Mouse (Mus musculus) neutrophil, adult 5-6 weeks (primary cell): ENCODE data around the gene Hnrnph1. TPM values are rescaled to one million over a fixed set of nuclear protein-coding genes. Genes with fewer than 3 reads are reported as not detected.

Source experiments
- total RNA-seq: library from RNA; stranded (forward); fragments of 200-1000 nt; gene quantifications from 2 replicates; pipeline ENCODE4 v1.2.3, GENCODE M21; 2017

Gene Hnrnph1
- total RNA-seq, 1 experiment from 2014 or later: 1,146 TPM

Other genes with a start within 250 kb of the Hnrnph1 start
- 74.3 and 98.6 TPM in 2 replicates for gene Tbc1d9b, start 245.6 kb upstream of the Hnrnph1 start, total RNA-seq
- 2.2 and 2.9 TPM in 2 replicates for gene Mrnip, start 202.5 kb upstream of the Hnrnph1 start, total RNA-seq
- gene Sqstm1, start 166.2 kb upstream of the Hnrnph1 start, total RNA-seq: 438 and 455 TPM in 2 replicates
- 4.4 and 5.5 TPM in 2 replicates for gene Mgat4b, start 166.1 kb upstream of the Hnrnph1 start, total RNA-seq
- gene Ltc4s, start 138.4 kb upstream of the Hnrnph1 start, total RNA-seq: 2.1 TPM in 1 of 2 replicates, not detected in the other
- 21.1 and 22.1 TPM in 2 replicates for gene Maml1, start 84.7 kb upstream of the Hnrnph1 start, total RNA-seq
- gene Canx, start 51.3 kb upstream of the Hnrnph1 start, total RNA-seq: 235 TPM in 2 replicates
- gene Cby3, start 22.5 kb upstream of the Hnrnph1 start, total RNA-seq: not detected in 2 replicates
- 52.4 and 52.7 TPM in 2 replicates for gene Rufy1, start 54.1 kb downstream of the Hnrnph1 start, total RNA-seq
- 0.12 TPM in 1 of 2 replicates, not detected in the other for gene Adamts2, start 225.1 kb downstream of the Hnrnph1 start, total RNA-seq